Mouse (Mus musculus) embryonic fibroblast, embryonic 13.5 days (primary cell): ENCODE data around the gene Commd9.

Experiments used
- CTCF ChIP-seq: IDR thresholded peaks from 2 replicates; pipeline ENCODE4 v1.5.1; 2011; ENCODE audit warnings: mild to moderate bottlenecking, control low read depth, low read length, moderate library complexity, borderline replicate concordance; ENCODE audit not compliant: insufficient read depth
- POLR2A ChIP-seq: IDR thresholded peaks from 2 replicates; pipeline ENCODE4 v1.6.1; 2011; ENCODE audit warnings: low read depth, mild to moderate bottlenecking, control low read depth, low read length, moderate library complexity

DNA sequence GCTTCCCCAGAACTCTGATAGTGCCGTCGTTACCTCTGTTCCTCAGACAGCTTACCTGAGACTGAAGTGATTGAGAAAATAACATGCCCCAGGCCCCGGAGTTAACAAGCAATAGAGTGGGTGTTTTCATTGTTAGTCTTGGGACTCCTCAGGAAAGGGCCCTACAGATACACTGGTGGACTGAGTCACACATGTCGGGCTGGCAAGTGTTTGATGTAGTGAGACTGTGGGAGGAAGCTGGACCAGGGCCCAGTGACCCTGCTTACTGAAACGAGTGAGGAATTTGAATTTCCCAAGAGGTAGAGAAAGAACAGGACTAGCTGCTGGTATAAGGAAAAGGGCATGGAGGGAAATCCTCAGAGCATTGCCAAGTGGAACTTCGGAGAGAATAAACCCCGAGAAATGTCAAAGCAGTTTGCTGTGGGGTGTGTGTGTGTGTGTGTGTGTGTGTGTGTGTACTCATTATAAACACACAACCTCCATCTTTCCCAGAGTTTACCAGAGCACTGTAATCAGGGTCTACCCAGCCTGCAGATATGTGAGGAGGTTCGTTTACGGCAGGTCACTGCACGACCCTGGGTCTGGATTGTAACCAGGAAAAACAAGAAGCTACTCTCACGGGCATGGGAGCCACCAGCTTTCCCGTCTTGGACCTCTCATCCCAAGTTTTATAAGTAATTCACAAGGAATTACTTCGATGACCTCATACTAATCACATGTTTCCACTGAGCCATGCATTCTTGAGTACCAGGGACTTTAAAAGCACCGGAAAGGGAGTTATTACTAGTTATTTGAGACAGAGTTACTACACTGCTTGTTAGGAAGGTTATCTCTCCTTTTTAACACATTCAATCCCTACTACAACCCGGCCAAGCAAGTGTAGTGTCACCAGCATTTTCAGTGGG, 23.6 kb upstream of the Commd9 start:
- no peak for TF ChIP-seq CTCF
- no peak for TF ChIP-seq POLR2A
